ENCODE assay signal across 13 mouse cellular contexts in the genomic region with DNA sequence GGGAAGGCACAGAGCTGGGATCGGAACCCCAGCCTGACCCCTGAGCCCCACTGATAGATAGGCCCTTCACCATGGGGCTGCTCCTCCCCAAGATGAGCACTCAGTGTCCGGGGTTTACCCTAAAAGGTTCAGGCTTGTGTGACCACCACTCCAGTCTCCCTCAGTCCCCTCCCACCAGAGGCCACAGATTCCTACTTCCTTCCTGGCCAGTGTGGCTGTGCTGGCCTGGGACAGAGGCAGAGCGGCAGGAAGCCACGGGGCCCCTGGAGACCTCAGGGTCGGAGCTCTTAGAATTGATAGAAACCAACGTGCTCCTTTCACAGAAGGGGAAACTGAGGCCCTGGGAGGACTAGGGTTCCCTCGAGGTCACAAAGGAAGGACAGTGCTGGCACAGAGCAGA. TPM values are rescaled to one million over a fixed set of nuclear protein-coding genes. Genes with fewer than 3 reads are reported as not detected.
DNase-seq lines count a peak whose midpoint lies in the region; ATAC-seq and TF ChIP-seq lines count a peak whose summit lies in the region.
"Had no signal": no experiment of that assay in that cellular context is flagged by ENCODE, and none has a peak within 500 bp of the region (broad histone marks: within the 10 kb centered on the region; RNA-seq: fewer than 3 reads in every experiment).

No protein-coding gene starts in this region.

- H3K9me3 ChIP-seq in lung, embryonic 14.5 days (ENCODE audit: low read depth, low read length) = no peaks in the 10 kb centered on the region
- H3K9me3 ChIP-seq in heart, embryonic 13.5 days = no peaks in the 10 kb centered on the region
- no peaks in the 10 kb centered on the region for H3K9me3 ChIP-seq in limb, embryonic 10.5 days (replicated peaks)
- H3K9me3 ChIP-seq: limb, embryonic 12.5 days had no signal

- H3K9ac ChIP-seq in lung, embryonic 14.5 days = peak overlapping the region; percentile 15; the same call in 1 of the 2 replicates
- peak overlapping the region; percentile 58 for H3K9ac ChIP-seq in heart, embryonic 13.5 days
- H3K9ac ChIP-seq: limb, embryonic 12.5 days had no signal

- no peak overlapping the region for H3K4me2 ChIP-seq in lung, embryonic 14.5 days
- H3K4me2 ChIP-seq in heart, embryonic 13.5 days = no peak overlapping the region
- H3K4me2 ChIP-seq: limb, embryonic 12.5 days; midbrain, embryonic 11.5 days had no signal

- H3K4me3 ChIP-seq in lung, embryonic 14.5 days (ENCODE audit: low read depth, low read length) = no peak overlapping the region
- H3K4me3 ChIP-seq in heart, embryonic 13.5 days = no peak overlapping the region
- no peak overlapping the region for H3K4me3 ChIP-seq in limb, embryonic 10.5 days
- H3K4me3 ChIP-seq: limb, embryonic 12.5 days had no signal

- H3K27me3 ChIP-seq in lung, embryonic 14.5 days (ENCODE audit: insufficient read depth, low read length) = no peaks in the 10 kb centered on the region
- H3K27me3 ChIP-seq in heart, embryonic 13.5 days (replicated peaks) = no peaks in the 10 kb centered on the region; the same call in 1 of the 2 replicates
- 0 out of 2 replicates have a peak, but pooled peaks cover 4% of the 10 kb centered on the region for H3K27me3 ChIP-seq in limb, embryonic 10.5 days (ENCODE audit: low read depth, poor library complexity, severe bottlenecking)
- H3K27me3 ChIP-seq: limb, embryonic 12.5 days had no signal

- no peaks in the 10 kb centered on the region for H3K36me3 ChIP-seq in lung, embryonic 14.5 days (ENCODE audit: insufficient read depth)
- H3K36me3 ChIP-seq in heart, embryonic 13.5 days = no peaks in the 10 kb centered on the region
- no peaks in the 10 kb centered on the region for H3K36me3 ChIP-seq in limb, embryonic 10.5 days
- H3K36me3 ChIP-seq: limb, embryonic 12.5 days had no signal

- TF ChIP-seq CTCF in lung, embryonic 14.5 days (IDR thresholded peaks at IDR 0.05; ENCODE audit: low read depth) = no peak

- DNase-seq in adrenal gland, postnatal 14 days = peak; percentile 30
- DNase-seq in adrenal gland, postnatal 4 days (ENCODE audit: low spot score in 2 of 2) = no peak
- peak; percentile 47 for DNase-seq in lung, embryonic 14.5 days
- no peak for DNase-seq in lung, postnatal 10 days
- DNase-seq in limb, embryonic 10.5 days (ENCODE audit: low spot score) = no peak
- DNase-seq in ovary, postnatal 10 days (ENCODE audit: low spot score) = no peak
- DNase-seq in urinary bladder, adult 18-20 months (ENCODE audit: low spot score in 2 of 2) = no peak
- DNase-seq: B cell, adult 2 months; embryo, embryonic 11 days had no signal

- H3K27ac ChIP-seq in lung, embryonic 14.5 days (ENCODE audit: low read depth) = peak overlapping the region; percentile 71
- 0 out of 2 replicates have a peak overlapping the region, but pooled peaks have one; percentile 32 for H3K27ac ChIP-seq in heart, embryonic 13.5 days (replicated peaks)
- H3K27ac ChIP-seq in limb, embryonic 10.5 days = peak overlapping the region; percentile 76
- H3K27ac ChIP-seq: limb, embryonic 12.5 days had no signal

- ATAC-seq in lung, embryonic 14.5 days (ENCODE audit: insufficient read depth) = no peak
- no peak for ATAC-seq in heart, embryonic 13.5 days (ENCODE audit: extremely low read depth, insufficient number of reproducible peaks, low FRiP score, low TSS enrichment)
- ATAC-seq: hindbrain, embryonic 16.5 days had no signal

- WGBS in lung, embryonic 14.5 days = 17% methylated on average over 7 of the region's 7 CpGs
- WGBS in heart, embryonic 13.5 days = 21% methylated on average over 7 of the region's 7 CpGs
- 35% methylated on average over 7 of the region's 7 CpGs for WGBS in limb, embryonic 10.5 days

- peaks cover 17% of the 10 kb centered on the region for H3K4me1 ChIP-seq in lung, embryonic 14.5 days (ENCODE audit: insufficient read depth)
- H3K4me1 ChIP-seq in heart, embryonic 13.5 days = peaks cover 41% of the 10 kb centered on the region
- peaks cover 48% of the 10 kb centered on the region for H3K4me1 ChIP-seq in limb, embryonic 10.5 days

RNA-seq across cellular contexts. Expression of a gene that starts 3.4 kb away (rescaled TPM):
- total RNA-seq in adrenal gland, postnatal 14 days (2021) = 13.1 and 15.3 TPM in 2 replicates
- total RNA-seq in adrenal gland, postnatal 4 days (2021) = 10 to 100 TPM; 30.2 to 37.8 TPM
- polyA plus RNA-seq in lung, embryonic 14.5 days (2014; fragmentation: Nextera tagmentation; extraction: Ambion mirVana) = 13.5 and 16.1 TPM in 2 replicates
- polyA plus RNA-seq in heart, embryonic 13.5 days (2015; fragmentation: Nextera tagmentation; extraction: Ambion mirVana) = 15.3 and 18.2 TPM in 2 replicates
- polyA plus RNA-seq in limb, embryonic 10.5 days (2016; fragmentation: Nextera tagmentation; extraction: Ambion mirVana) = 13.2 and 17.1 TPM in 2 replicates

RNA-seq across cellular contexts. Expression of a gene that starts 37.9 kb away (rescaled TPM):
- 71.3 and 74.2 TPM in 2 replicates for total RNA-seq in adrenal gland, postnatal 14 days (2021)
- total RNA-seq in adrenal gland, postnatal 4 days (2021) = 100 to 1,000 TPM in 1 of 2 experiments, 10 to 100 TPM in 1; 98.2 to 106 TPM
- 54.9 and 62.8 TPM in 2 replicates for polyA plus RNA-seq in lung, embryonic 14.5 days (2014; fragmentation: Nextera tagmentation; extraction: Ambion mirVana)
- polyA plus RNA-seq in heart, embryonic 13.5 days (2015; fragmentation: Nextera tagmentation; extraction: Ambion mirVana) = 9.8 and 10.7 TPM in 2 replicates
- polyA plus RNA-seq in limb, embryonic 10.5 days (2016; fragmentation: Nextera tagmentation; extraction: Ambion mirVana) = 70.6 and 95.2 TPM in 2 replicates

Comparison
In these comparisons a context has a peak if more than half of its experiments do, and no peak if none do; other contexts are left out.
1. DNase-seq: peak in adrenal gland, postnatal 14 days (single experiment) and lung, embryonic 14.5 days (single experiment); none in adrenal gland, postnatal 4 days (0 of 2), lung, postnatal 10 days (single experiment), limb, embryonic 10.5 days (single experiment), ovary, postnatal 10 days (single experiment) and urinary bladder, adult 18-20 months (0 of 2).
2. Peak in every context shown above with its lines, with median percentiles within 50 percentile points of each other: H3K27ac ChIP-seq.